Mouse (Mus musculus): Measurements from ENCODE around the gene Nuak2. TPM values are rescaled to one million over a fixed set of nuclear protein-coding genes. Genes with fewer than 3 reads are reported as not detected.
A peak's percentile ranks its signal among the peaks of the same experiment; 100 is the strongest.
"Not testable (repeated sequence)": the region's sequence is repeated elsewhere in the genome, so short reads cannot be mapped to it uniquely, and the experiment has no call there.

Gene Nuak2
- polyA plus RNA-seq (2015; fragmentation: Nextera tagmentation; extraction: Ambion mirVana): 19.5 and 21.1 TPM in 2 replicates

- Histone ChIP-seq H3K9ac (peak within 1 kb of the TSS; percentile 62), H3K27ac (peak within 1 kb of the TSS; percentile 92), H3K4me3 (peak within 1 kb of the TSS; percentile 66), H3K36me3 (no peaks in the 10 kb centered on the region), H3K4me2 (peak within 1 kb of the TSS; percentile 93), H3K27me3 (peaks cover 5% of the 10 kb centered on the region; the same call in 1 of the 2 replicates), H3K4me1 (peaks cover 55% of the 10 kb centered on the region), H3K9me3 (no peaks in the 10 kb centered on the region)
- under 1% methylated on average over 67 of the region's 67 CpGs for WGBS
- peak; percentile 68 for ATAC-seq (ENCODE audit: borderline replicate concordance, extremely low read depth, low FRiP score, low TSS enrichment)
Observed at GRCm38 (mm10) chr1:132315889-132316624, at the start of gene Nuak2. TSS of gene Nuak2 (plus strand) at chr1:132316126.

GRCm38 (mm10) chr1:132266791-132267557 lies 49.0 kb upstream of the Nuak2 start:
- peak overlapping the region; percentile 12; the same call in 1 of the 2 replicates for H3K4me2 ChIP-seq
- H3K4me1 ChIP-seq: peaks cover 11% of the 10 kb centered on the region
- ATAC-seq (ENCODE audit: borderline replicate concordance, extremely low read depth, low FRiP score, low TSS enrichment): peak; percentile 23; the same call in 1 of the 2 replicates
- H3K27me3 ChIP-seq: no peaks in the 10 kb centered on the region
- H3K9me3 ChIP-seq: no peaks in the 10 kb centered on the region
- no peaks in the 10 kb centered on the region for H3K36me3 ChIP-seq
- H3K4me3 ChIP-seq: no peak overlapping the region
- 25% methylated on average over 8 of the region's 8 CpGs for WGBS
- no peak overlapping the region for H3K27ac ChIP-seq
- H3K9ac ChIP-seq: no peak overlapping the region

GRCm38 (mm10) chr1:132267959-132268358 lies 48.0 kb upstream of the Nuak2 start:
- Histone ChIP-seq H3K4me1 (peaks cover 11% of the 10 kb centered on the region), H3K27ac (no peak overlapping the region), H3K36me3 (no peaks in the 10 kb centered on the region), H3K27me3 (no peaks in the 10 kb centered on the region), H3K9me3 (no peaks in the 10 kb centered on the region), H3K9ac (no peak overlapping the region), H3K4me2 (no peak overlapping the region), H3K4me3 (no peak overlapping the region)
- ATAC-seq (ENCODE audit: borderline replicate concordance, extremely low read depth, low FRiP score, low TSS enrichment): no peak
- 65% methylated on average over 2 of the region's 2 CpGs for WGBS

- Histone ChIP-seq H3K4me1 (peaks cover 11% of the 10 kb centered on the region), H3K9ac (no peak overlapping the region), H3K36me3 (no peaks in the 10 kb centered on the region), H3K9me3 (no peaks in the 10 kb centered on the region), H3K27ac (no peak overlapping the region), H3K4me3 (no peak overlapping the region), H3K4me2 (no peak overlapping the region), H3K27me3 (no peaks in the 10 kb centered on the region)
- WGBS: 71% methylated on average over 7 of the region's 7 CpGs
- no peak for ATAC-seq (ENCODE audit: borderline replicate concordance, extremely low read depth, low FRiP score, low TSS enrichment)
Observed at GRCm38 (mm10) chr1:132268418-132269060, 47.4 kb upstream of the Nuak2 start.

- Histone ChIP-seq H3K4me1 (peaks cover 11% of the 10 kb centered on the region), H3K27me3 (no peaks in the 10 kb centered on the region), H3K27ac (no peak overlapping the region), H3K4me3 (no peak overlapping the region), H3K4me2 (no peak overlapping the region), H3K9ac (no peak overlapping the region), H3K36me3 (no peaks in the 10 kb centered on the region), H3K9me3 (no peaks in the 10 kb centered on the region)
- 70% methylated on average over 3 of the region's 3 CpGs for WGBS
- ATAC-seq (ENCODE audit: borderline replicate concordance, extremely low read depth, low FRiP score, low TSS enrichment): no peak
Observed at GRCm38 (mm10) chr1:132271237-132271636, 44.7 kb upstream of the Nuak2 start.

GRCm38 (mm10) chr1:132276694-132277093 lies 39.2 kb upstream of the Nuak2 start:
- ATAC-seq (ENCODE audit: borderline replicate concordance, extremely low read depth, low FRiP score, low TSS enrichment): no peak
- WGBS: 45% methylated on average over 3 of the region's 3 CpGs
- no peak overlapping the region for H3K4me3 ChIP-seq

GRCm38 (mm10) chr1:132277124-132277523 lies 38.8 kb upstream of the Nuak2 start:
- WGBS: 44% methylated on average over 6 of the region's 6 CpGs
- Histone ChIP-seq H3K9ac (no peak overlapping the region), H3K4me2 (no peak overlapping the region), H3K27ac (no peak overlapping the region), H3K36me3 (no peaks in the 10 kb centered on the region), H3K9me3 (no peaks in the 10 kb centered on the region), H3K4me1 (no peaks in the 10 kb centered on the region), H3K4me3 (no peak overlapping the region), H3K27me3 (no peaks in the 10 kb centered on the region)
- no peak for ATAC-seq (ENCODE audit: borderline replicate concordance, extremely low read depth, low FRiP score, low TSS enrichment)

More at GRCm38 (mm10) chr1:132276694-132277093, 39.2 kb upstream of the Nuak2 start:
- no peak overlapping the region for H3K9ac ChIP-seq
- no peaks in the 10 kb centered on the region for H3K9me3 ChIP-seq
- H3K27me3 ChIP-seq: no peaks in the 10 kb centered on the region
- no peaks in the 10 kb centered on the region for H3K4me1 ChIP-seq
- no peak overlapping the region for H3K4me2 ChIP-seq
- H3K36me3 ChIP-seq: no peaks in the 10 kb centered on the region
- no peak overlapping the region for H3K27ac ChIP-seq

GRCm38 (mm10) chr1:132280636-132281035 lies 35.3 kb upstream of the Nuak2 start:
- not testable (repeated sequence) for H3K4me1 ChIP-seq; H3K4me3 ChIP-seq; H3K27me3 ChIP-seq; H3K36me3 ChIP-seq; ATAC-seq (ENCODE audit: borderline replicate concordance, extremely low read depth, low FRiP score, low TSS enrichment); H3K9me3 ChIP-seq; H3K27ac ChIP-seq; H3K9ac ChIP-seq; H3K4me2 ChIP-seq
- WGBS: 57% methylated on average over 6 of the region's 6 CpGs

- Histone ChIP-seq H3K4me3 (no peak overlapping the region), H3K4me1 (no peaks in the 10 kb centered on the region), H3K36me3 (no peaks in the 10 kb centered on the region), H3K9me3 (no peaks in the 10 kb centered on the region), H3K27ac (no peak overlapping the region), H3K9ac (no peak overlapping the region), H3K27me3 (no peaks in the 10 kb centered on the region; the same call in 1 of the 2 replicates), H3K4me2 (no peak overlapping the region)
- 47% methylated on average over 8 of the region's 8 CpGs for WGBS
- ATAC-seq (ENCODE audit: borderline replicate concordance, extremely low read depth, low FRiP score, low TSS enrichment): no peak
Observed at GRCm38 (mm10) chr1:132281523-132282176, 34.3 kb upstream of the Nuak2 start.

GRCm38 (mm10) chr1:132282177-132282536 lies 33.8 kb upstream of the Nuak2 start:
- Histone ChIP-seq H3K27me3 (no peaks in the 10 kb centered on the region; the same call in 1 of the 2 replicates), H3K36me3 (no peaks in the 10 kb centered on the region), H3K4me1 (no peaks in the 10 kb centered on the region), H3K4me3 (no peak overlapping the region), H3K9ac (no peak overlapping the region), H3K27ac (no peak overlapping the region), H3K4me2 (no peak overlapping the region), H3K9me3 (no peaks in the 10 kb centered on the region)
- 96% methylated on average over 2 of the region's 2 CpGs for WGBS
- ATAC-seq (ENCODE audit: borderline replicate concordance, extremely low read depth, low FRiP score, low TSS enrichment): no peak

GRCm38 (mm10) chr1:132283018-132283417 lies 32.9 kb upstream of the Nuak2 start:
- 73% methylated on average over 13 of the region's 13 CpGs for WGBS
- Histone ChIP-seq H3K36me3 (no peaks in the 10 kb centered on the region), H3K4me3 (no peak overlapping the region), H3K9ac (no peak overlapping the region), H3K4me1 (peaks cover 7% of the 10 kb centered on the region; the same call in 1 of the 2 replicates), H3K27ac (no peak overlapping the region), H3K9me3 (no peaks in the 10 kb centered on the region), H3K27me3 (no peaks in the 10 kb centered on the region; the same call in 1 of the 2 replicates), H3K4me2 (no peak overlapping the region)
- no peak for ATAC-seq (ENCODE audit: borderline replicate concordance, extremely low read depth, low FRiP score, low TSS enrichment)

All from lung, embryonic 15.5 days (tissue).